Mouse (Mus musculus) intestine, embryonic 15.5 days (tissue): ENCODE measurements around the gene Hrk. TPM values are rescaled to one million over a fixed set of nuclear protein-coding genes. Genes with fewer than 3 reads are reported as not detected.

Experiments used
- ATAC-seq: fragments of 200-750 bp; cut with Nextera tagmentation; 2 replicates; pipeline ENCODE4 v1.8.0; 2017; ENCODE audit warnings: moderate TSS enrichment, moderate library complexity
- H3K27ac ChIP-seq: fragments of 300-500 bp; sonication (generic); 2 replicates; pipeline ENCODE4 v1.5.1; 2015; ENCODE audit warnings: mild to moderate bottlenecking, inconsistent platforms
- H3K27me3 ChIP-seq: fragments of 300-500 bp; sonication (generic); replicated peaks from 2 replicates; pipeline ENCODE4 v1.6.1; 2015; ENCODE audit warnings: inconsistent platforms
- H3K36me3 ChIP-seq: fragments of 300-500 bp; sonication (generic); 2 replicates; pipeline ENCODE4 v1.6.1; 2015; ENCODE audit warnings: inconsistent platforms
- H3K4me1 ChIP-seq: fragments of 300-500 bp; sonication (generic); replicated peaks from 2 replicates; pipeline ENCODE4 v1.6.1; 2015; ENCODE audit warnings: inconsistent platforms
- H3K4me2 ChIP-seq: fragments of 300-500 bp; sonication (generic); replicated peaks from 2 replicates; pipeline ENCODE4 v1.6.1; 2015; ENCODE audit warnings: mild to moderate bottlenecking, inconsistent platforms
- H3K4me3 ChIP-seq: fragments of 300-500 bp; sonication (generic); replicated peaks from 2 replicates; pipeline ENCODE4 v1.5.1; 2015; ENCODE audit warnings: inconsistent platforms
- H3K9ac ChIP-seq: fragments of 300-500 bp; sonication (generic); 2 replicates; pipeline ENCODE4 v1.6.1; 2015; ENCODE audit warnings: inconsistent platforms
- H3K9me3 ChIP-seq: fragments of 300-500 bp; sonication (generic); 2 replicates; pipeline ENCODE4 v1.6.1; 2016; ENCODE audit warnings: inconsistent platforms
- WGBS: fragments of 180-500 bp; shearing (Covaris S2); methylation state at CpG from one replicate; pipeline ENCODE4 v1.1.7; 2015; 5-methylcytosine and 5-hydroxymethylcytosine counted together
- polyA plus RNA-seq: library from polyadenylated mRNA; unstranded; fragments of >200 nt; fragmentation: Nextera tagmentation; extraction: Ambion mirVana; gene quantifications from 2 replicates; pipeline ENCODE4 v1.2.1, GENCODE M21; 2015

The Hrk gene
- polyA plus RNA-seq, 1 experiment from 2014 or later: 0.25 TPM

GRCm38 (mm10) chr5:118190491-118190890 is 26.0 kb downstream of the Hrk start:
- Histone ChIP-seq H3K4me3 (no peak overlapping the region), H3K27ac (no peak overlapping the region), H3K9ac (no peak overlapping the region), H3K4me2 (no peak overlapping the region), H3K4me1 (no peaks in the 10 kb centered on the region), H3K36me3 (no peaks in the 10 kb centered on the region), H3K27me3 (0 out of 2 replicates have a peak, but pooled peaks cover 6% of the 10 kb centered on the region), H3K9me3 (no peaks in the 10 kb centered on the region)
- 83% methylated on average over 9 of the region's 9 CpGs for WGBS
- no peak for ATAC-seq

GRCm38 (mm10) chr5:118192221-118192620 is 27.8 kb downstream of the Hrk start:
- no peak for ATAC-seq
- H3K9ac ChIP-seq: no peak overlapping the region
- no peak overlapping the region for H3K4me2 ChIP-seq
- H3K4me3 ChIP-seq: no peak overlapping the region
- WGBS: 34% methylated on average over 18 of the region's 18 CpGs
- H3K27me3 ChIP-seq: 0 out of 2 replicates have a peak, but pooled peaks cover 6% of the 10 kb centered on the region
- no peak overlapping the region for H3K27ac ChIP-seq
- no peaks in the 10 kb centered on the region for H3K9me3 ChIP-seq
- H3K4me1 ChIP-seq: no peaks in the 10 kb centered on the region
- H3K36me3 ChIP-seq: no peaks in the 10 kb centered on the region

GRCm38 (mm10) chr5:118197421-118197820 is 33.0 kb downstream of the Hrk start:
- ATAC-seq: no peak
- H3K27ac ChIP-seq: no peak overlapping the region
- H3K36me3 ChIP-seq: no peaks in the 10 kb centered on the region
- H3K4me3 ChIP-seq: no peak overlapping the region
- H3K4me2 ChIP-seq: no peak overlapping the region
- no peaks in the 10 kb centered on the region for H3K27me3 ChIP-seq
- H3K9ac ChIP-seq: no peak overlapping the region
- no peaks in the 10 kb centered on the region for H3K4me1 ChIP-seq
- no peaks in the 10 kb centered on the region for H3K9me3 ChIP-seq
- 79% methylated on average over 13 of the region's 13 CpGs for WGBS

- H3K36me3 ChIP-seq: no peaks in the 10 kb centered on the region
- H3K27me3 ChIP-seq: no peaks in the 10 kb centered on the region
- no peak overlapping the region for H3K4me2 ChIP-seq
- WGBS: 67% methylated on average over 5 of the region's 5 CpGs
- ATAC-seq: no peak
- H3K27ac ChIP-seq: no peak overlapping the region
- H3K9me3 ChIP-seq: no peaks in the 10 kb centered on the region
- H3K4me1 ChIP-seq: no peaks in the 10 kb centered on the region
- H3K9ac ChIP-seq: no peak overlapping the region
- no peak overlapping the region for H3K4me3 ChIP-seq
Observed at GRCm38 (mm10) chr5:118199670-118200069, 35.2 kb downstream of the Hrk start.

GRCm38 (mm10) chr5:118204675-118205440 is 40.4 kb downstream of the Hrk start:
- Histone ChIP-seq H3K27me3 (no peaks in the 10 kb centered on the region), H3K9ac (no peak overlapping the region), H3K36me3 (no peaks in the 10 kb centered on the region), H3K4me3 (no peak overlapping the region), H3K4me2 (no peak overlapping the region), H3K9me3 (no peaks in the 10 kb centered on the region), H3K4me1 (no peaks in the 10 kb centered on the region), H3K27ac (no peak overlapping the region)
- no peak for ATAC-seq
- WGBS: 58% methylated on average over 16 of the region's 16 CpGs

- Histone ChIP-seq H3K4me2 (no peak overlapping the region), H3K4me3 (no peak overlapping the region), H3K36me3 (no peaks in the 10 kb centered on the region), H3K27me3 (no peaks in the 10 kb centered on the region), H3K9ac (no peak overlapping the region), H3K4me1 (no peaks in the 10 kb centered on the region), H3K27ac (no peak overlapping the region), H3K9me3 (no peaks in the 10 kb centered on the region)
- ATAC-seq: no peak
- 78% methylated on average over 8 of the region's 8 CpGs for WGBS
Observed at GRCm38 (mm10) chr5:118205852-118206251, 41.4 kb downstream of the Hrk start.

GRCm38 (mm10) chr5:118214012-118214411 is 49.6 kb downstream of the Hrk start:
- Histone ChIP-seq H3K27me3 (no peaks in the 10 kb centered on the region), H3K4me3 (peak overlapping the region; percentile 31; the same call in 1 of the 2 replicates), H3K4me2 (peak overlapping the region; percentile 77), H3K36me3 (no peaks in the 10 kb centered on the region), H3K27ac (no peak overlapping the region), H3K4me1 (peaks cover 13% of the 10 kb centered on the region; the same call in 1 of the 2 replicates), H3K9me3 (no peaks in the 10 kb centered on the region), H3K9ac (no peak overlapping the region)
- ATAC-seq: peak; percentile 39
- 20% methylated on average over 5 of the region's 5 CpGs for WGBS

- Histone ChIP-seq H3K4me1 (peaks cover 13% of the 10 kb centered on the region; the same call in 1 of the 2 replicates), H3K27ac (no peak overlapping the region), H3K9me3 (no peaks in the 10 kb centered on the region), H3K27me3 (no peaks in the 10 kb centered on the region), H3K36me3 (no peaks in the 10 kb centered on the region), H3K4me2 (peak overlapping the region; percentile 77), H3K4me3 (peak overlapping the region; percentile 31), H3K9ac (peak overlapping the region; percentile 14; the same call in 1 of the 2 replicates)
- WGBS: 7% methylated on average over 24 of the region's 24 CpGs
- ATAC-seq: peak; percentile 89
Observed at GRCm38 (mm10) chr5:118214418-118215154, 50.1 kb downstream of the Hrk start.

- Histone ChIP-seq H3K4me1 (peaks cover 13% of the 10 kb centered on the region; the same call in 1 of the 2 replicates), H3K27me3 (no peaks in the 10 kb centered on the region; the same call in 1 of the 2 replicates), H3K4me3 (no peak overlapping the region), H3K27ac (no peak overlapping the region), H3K9me3 (no peaks in the 10 kb centered on the region), H3K36me3 (no peaks in the 10 kb centered on the region), H3K9ac (no peak overlapping the region), H3K4me2 (no peak overlapping the region)
- no peak for ATAC-seq
- 66% methylated on average over 6 of the region's 6 CpGs for WGBS
Observed at GRCm38 (mm10) chr5:118217410-118217809, 53.0 kb downstream of the Hrk start.

- no peaks in the 10 kb centered on the region for H3K9me3 ChIP-seq
- H3K27ac ChIP-seq: no peak overlapping the region
- no peak overlapping the region for H3K9ac ChIP-seq
- H3K4me3 ChIP-seq: no peak overlapping the region
- no peak overlapping the region for H3K4me2 ChIP-seq
- ATAC-seq: no peak
- 45% methylated on average over 9 of the region's 9 CpGs for WGBS
- H3K36me3 ChIP-seq: no peaks in the 10 kb centered on the region
- H3K4me1 ChIP-seq: no peaks in the 10 kb centered on the region
- H3K27me3 ChIP-seq: no peaks in the 10 kb centered on the region; the same call in 1 of the 2 replicates
Observed at GRCm38 (mm10) chr5:118223142-118223757, 58.8 kb downstream of the Hrk start.

GRCm38 (mm10) chr5:118230071-118230611 is 65.7 kb downstream of the Hrk start:
- Histone ChIP-seq H3K4me3 (no peak overlapping the region), H3K4me2 (no peak overlapping the region), H3K27ac (no peak overlapping the region), H3K9me3 (no peaks in the 10 kb centered on the region), H3K9ac (no peak overlapping the region), H3K36me3 (no peaks in the 10 kb centered on the region), H3K27me3 (no peaks in the 10 kb centered on the region), H3K4me1 (no peaks in the 10 kb centered on the region)
- 89% methylated on average over 13 of the region's 13 CpGs for WGBS
- ATAC-seq: no peak

GRCm38 (mm10) chr5:118236891-118237290 is 72.4 kb downstream of the Hrk start:
- 79% methylated on average over 12 of the region's 12 CpGs for WGBS
- Histone ChIP-seq H3K4me1 (no peaks in the 10 kb centered on the region), H3K36me3 (peaks cover 4% of the 10 kb centered on the region; the same call in 1 of the 2 replicates), H3K9me3 (no peaks in the 10 kb centered on the region), H3K4me3 (no peak overlapping the region), H3K9ac (no peak overlapping the region), H3K27ac (no peak overlapping the region), H3K27me3 (no peaks in the 10 kb centered on the region), H3K4me2 (no peak overlapping the region)
- ATAC-seq: no peak
